Mouse (Mus musculus) MEL (cell line): Measurements from ENCODE around the gene Smad9.

Experiments used
- CHD2 ChIP-seq: IDR thresholded peaks from 2 replicates; pipeline ENCODE4 v1.6.1; 2011; ENCODE audit warnings: low read length, improper control_type of control experiment
- CTCF ChIP-seq, 3 experiments: IDR thresholded peaks in 2 of 3; conservative IDR thresholded peaks in 1 of 3; 2 replicates each; pipeline ENCODE4 v1.5.1; 2011 to 2012; ENCODE audit warnings: low read length in 3 of 3, low read depth in 2 of 3, mild to moderate bottlenecking in 2 of 3, improper control_type of control experiment in 1 of 3, inconsistent platforms in 1 of 3, mixed read lengths in 1 of 3, moderate library complexity in 1 of 3; ENCODE audit not compliant: control insufficient read depth in 1 of 3, insufficient read depth in 1 of 3, poor library complexity in 1 of 3, severe bottlenecking in 1 of 3
- E2F4 ChIP-seq: IDR thresholded peaks from 2 replicates; pipeline ENCODE4 v1.6.1; 2011; ENCODE audit warnings: low read depth, low read length, improper control_type of control experiment, borderline replicate concordance
- EP300 ChIP-seq, 2 experiments: IDR thresholded peaks; 2 replicates each; pipeline ENCODE4 v1.6.1; 2011; ENCODE audit warnings: improper control_type of control experiment in 2 of 2, low read length in 2 of 2, low read depth in 1 of 2, mild to moderate bottlenecking in 1 of 2
- MAX ChIP-seq: IDR thresholded peaks from 2 replicates; pipeline ENCODE4 v1.6.1; 2011; ENCODE audit warnings: low read length, improper control_type of control experiment
- MAZ ChIP-seq: IDR thresholded peaks from 2 replicates; pipeline ENCODE4 v1.6.1; 2012; ENCODE audit warnings: low read depth, mild to moderate bottlenecking, inconsistent platforms, low read length, improper control_type of control experiment
- MYC ChIP-seq: IDR thresholded peaks from 2 replicates; pipeline ENCODE4 v1.6.1; 2011; ENCODE audit warnings: low read depth, mild to moderate bottlenecking, low read length, improper control_type of control experiment, moderate library complexity
- POLR2A ChIP-seq, 2 experiments: IDR thresholded peaks; 2 replicates each; pipeline ENCODE4 v1.6.1; 2011 to 2012; ENCODE audit warnings: low read length in 2 of 2, mild to moderate bottlenecking in 2 of 2, control low read depth in 1 of 2, improper control_type of control experiment in 1 of 2, low read depth in 1 of 2, moderate library complexity in 1 of 2; ENCODE audit not compliant: control insufficient read depth in 1 of 2, insufficient read depth in 1 of 2, poor library complexity in 1 of 2
- RCOR1 ChIP-seq: IDR thresholded peaks from 2 replicates; pipeline ENCODE4 v1.6.1; 2012; ENCODE audit warnings: low read depth, mild to moderate bottlenecking, inconsistent platforms, low read length, improper control_type of control experiment
- SMC3 ChIP-seq: IDR thresholded peaks from 2 replicates; pipeline ENCODE4 v1.6.1; 2011; ENCODE audit warnings: low read depth, low read length, improper control_type of control experiment
- TAL1 ChIP-seq: IDR thresholded peaks from 2 replicates; pipeline ENCODE4 v1.6.1; 2012; ENCODE audit warnings: mild to moderate bottlenecking, inconsistent platforms, low read length, moderate library complexity, mixed read lengths
- TCF12 ChIP-seq: IDR thresholded peaks from 2 replicates; pipeline ENCODE4 v1.6.1; 2014; ENCODE audit warnings: low read depth, mild to moderate bottlenecking, inconsistent platforms, low read length, improper control_type of control experiment, moderate library complexity
- USF1 ChIP-seq: IDR thresholded peaks from 2 replicates; pipeline ENCODE4 v1.6.1; 2014; ENCODE audit warnings: low read depth, mild to moderate bottlenecking, inconsistent platforms, low read length, improper control_type of control experiment, moderate library complexity
- ZKSCAN1 ChIP-seq: IDR thresholded peaks from 2 replicates; pipeline ENCODE4 v1.6.1; 2012; ENCODE audit warnings: low read depth, mild to moderate bottlenecking, inconsistent platforms, low read length, improper control_type of control experiment, moderate library complexity

- TF ChIP-seq USF1 (no peak), TAL1 (no peak), RCOR1 (no peak), MAX (no peak), CTCF (IDR thresholded peaks at IDR 0.05 in 2 of 3, conservative IDR thresholded peaks at IDR 0.05 in 1 of 3; ENCODE audit: control insufficient read depth in 1 of 3, insufficient read depth in 1 of 3, low read depth in 2 of 3, low read length in 3 of 3, poor library complexity in 1 of 3, severe bottlenecking in 1 of 3) (no peak), POLR2A (IDR thresholded peaks at IDR 0.05; ENCODE audit: control insufficient read depth in 1 of 2, insufficient read depth in 1 of 2, low read depth in 1 of 2, low read length in 2 of 2, poor library complexity in 1 of 2) (no peak), MAZ (no peak), E2F4 (no peak), EP300 (IDR thresholded peaks at IDR 0.05; ENCODE audit: low read depth in 1 of 2, low read length in 2 of 2) (no peak), MYC (no peak), SMC3 (no peak), TCF12 (no peak), ZKSCAN1 (no peak), CHD2 (no peak)
Observed at GRCm38 (mm10) chr3:54723741-54724500, 31.5 kb upstream of the Smad9 start.
